Mouse (Mus musculus): ENCODE measurements at regions not wholly inside any gene's neighbourhood (a gene's known extent, or its start where the extent isn't known, plus 50 kb on each side); places are given as distances from the start of the nearest gene placed in this dataset.

GRCm38 (mm10) chr13:25617578-25617977 lies 347.3 kb upstream of the Nrsn1 start:
- H3K4me3 ChIP-seq (ENCODE audit: control insufficient read depth in 1 of 2, insufficient read depth in 1 of 2, low read depth in 2 of 2, low read length in 2 of 2) = no peak overlapping the region
- TF ChIP-seq MYB (IDR thresholded peaks at IDR 0.05; ENCODE audit: low read depth, low read length) (no peak), TAL1 (IDR thresholded peaks at IDR 0.05; ENCODE audit: low read length) (no peak), HCFC1 (IDR thresholded peaks at IDR 0.05; ENCODE audit: low read depth, low read length) (no peak), SMC3 (IDR thresholded peaks at IDR 0.05; ENCODE audit: low read depth, low read length) (no peak), MYC (IDR thresholded peaks at IDR 0.05; ENCODE audit: low read depth, low read length) (no peak), MEF2A (IDR thresholded peaks at IDR 0.05; ENCODE audit: extremely low read depth, insufficient replicate concordance, low read depth, low read length, poor library complexity, severe bottlenecking) (no peak), E2F4 (IDR thresholded peaks at IDR 0.05; ENCODE audit: borderline replicate concordance, low read depth, low read length) (no peak), BHLHE40 (IDR thresholded peaks at IDR 0.05; ENCODE audit: borderline replicate concordance, low read depth, low read length) (no peak), CHD1 (IDR thresholded peaks at IDR 0.05; ENCODE audit: low read depth, low read length) (no peak), USF1 (IDR thresholded peaks at IDR 0.05; ENCODE audit: low read depth, low read length) (no peak), MXI1 (IDR thresholded peaks at IDR 0.05; ENCODE audit: low read depth, low read length) (no peak), ELF1 (IDR thresholded peaks at IDR 0.05; ENCODE audit: low read depth, low read length) (no peak), TBP (IDR thresholded peaks at IDR 0.05; ENCODE audit: low read depth, low read length) (no peak), JUND (IDR thresholded peaks at IDR 0.05; ENCODE audit: low read depth, low read length) (no peak), POLR2AphosphoS2 (IDR thresholded peaks at IDR 0.05; ENCODE audit: low read length) (no peak), CHD2 (IDR thresholded peaks at IDR 0.05; ENCODE audit: low read length) (no peak)
- DNase-seq (ENCODE audit: low read depth, low spot score) = no peak

DNA sequence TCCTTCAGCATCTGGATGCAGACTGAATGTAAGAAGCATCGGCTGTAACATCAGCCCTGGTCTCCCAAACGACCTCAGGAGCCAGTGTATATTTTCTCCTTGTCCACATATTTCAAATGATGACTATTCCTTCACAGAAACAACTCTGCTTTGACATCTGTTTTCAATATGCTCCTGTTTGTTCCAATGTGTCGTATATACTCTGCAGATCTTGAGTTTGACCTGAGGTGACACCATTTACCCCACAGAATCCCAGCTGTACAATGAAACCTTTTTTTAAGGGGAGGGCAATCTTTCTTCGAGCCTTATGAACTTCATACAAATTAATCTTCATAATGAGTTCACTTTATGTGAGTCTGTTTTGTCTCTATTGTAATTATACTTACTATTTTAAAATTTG lies 341.7 kb upstream of the Nrsn1 start:
- no peak overlapping the region for H3K27ac ChIP-seq (ENCODE audit: control insufficient read depth, low read depth, low read length)
- no peak overlapping the region for H3K4me3 ChIP-seq (ENCODE audit: control insufficient read depth in 1 of 2, insufficient read depth in 1 of 2, low read depth in 2 of 2, low read length in 2 of 2)
- no peaks in the 10 kb centered on the region for H3K36me3 ChIP-seq (ENCODE audit: control insufficient read depth in 1 of 2, insufficient read depth in 2 of 2, low read length in 2 of 2)
- H3K9me3 ChIP-seq (replicated peaks; ENCODE audit: insufficient read depth, low read length) = no peaks in the 10 kb centered on the region
- H3K79me2 ChIP-seq (ENCODE audit: control insufficient read depth, insufficient read depth, low read length, poor library complexity) = no peaks in the 10 kb centered on the region
- no peak for DNase-seq (ENCODE audit: low read depth, low spot score)
- H3K4me1 ChIP-seq (ENCODE audit: control insufficient read depth in 1 of 2, insufficient read depth in 2 of 2, low read length in 2 of 2) = no peaks in the 10 kb centered on the region
- no peak overlapping the region for H3K9ac ChIP-seq (ENCODE audit: control insufficient read depth, low read depth, low read length, poor library complexity, severe bottlenecking)
- no peaks in the 10 kb centered on the region for H3K27me3 ChIP-seq (ENCODE audit: control insufficient read depth in 1 of 2, insufficient read depth in 2 of 2, low read length in 2 of 2)
- TF ChIP-seq MYC (IDR thresholded peaks at IDR 0.05; ENCODE audit: low read depth, low read length) (no peak), GABPA (IDR thresholded peaks at IDR 0.05; ENCODE audit: low read depth, low read length) (no peak), MEF2A (IDR thresholded peaks at IDR 0.05; ENCODE audit: extremely low read depth, insufficient replicate concordance, low read depth, low read length, poor library complexity, severe bottlenecking) (no peak), RAD21 (IDR thresholded peaks at IDR 0.05; ENCODE audit: low read depth, low read length) (no peak), SIN3A (IDR thresholded peaks at IDR 0.05; ENCODE audit: low read length) (no peak), MAZ (IDR thresholded peaks at IDR 0.05; ENCODE audit: low read depth, low read length) (no peak), ETS1 (IDR thresholded peaks at IDR 0.05; ENCODE audit: low read depth, low read length) (no peak), ZKSCAN1 (IDR thresholded peaks at IDR 0.05; ENCODE audit: low read depth, low read length) (no peak), ELF1 (IDR thresholded peaks at IDR 0.05; ENCODE audit: low read depth, low read length) (no peak), USF1 (IDR thresholded peaks at IDR 0.05; ENCODE audit: low read depth, low read length) (no peak), POLR2AphosphoS5 (IDR thresholded peaks at IDR 0.05; ENCODE audit: borderline replicate concordance, low read depth, low read length) (no peak)

More at GRCm38 (mm10) chr13:25617578-25617977, 347.3 kb upstream of the Nrsn1 start:
- no peaks in the 10 kb centered on the region for H3K4me1 ChIP-seq (ENCODE audit: control insufficient read depth in 1 of 2, insufficient read depth in 2 of 2, low read length in 2 of 2)
- H3K27ac ChIP-seq (ENCODE audit: control insufficient read depth, low read depth, low read length) = no peak overlapping the region
- no peaks in the 10 kb centered on the region for H3K79me2 ChIP-seq (ENCODE audit: control insufficient read depth, insufficient read depth, low read length, poor library complexity)
- no peaks in the 10 kb centered on the region for H3K36me3 ChIP-seq (ENCODE audit: control insufficient read depth in 1 of 2, insufficient read depth in 2 of 2, low read length in 2 of 2)
- no peaks in the 10 kb centered on the region for H3K27me3 ChIP-seq (ENCODE audit: control insufficient read depth in 1 of 2, insufficient read depth in 2 of 2, low read length in 2 of 2)
- no peaks in the 10 kb centered on the region for H3K9me3 ChIP-seq (replicated peaks; ENCODE audit: insufficient read depth, low read length)
- no peak overlapping the region for H3K9ac ChIP-seq (ENCODE audit: control insufficient read depth, low read depth, low read length, poor library complexity, severe bottlenecking)

Data from MEL (cell line).